Mouse (Mus musculus): ENCODE measurements around the gene Vsig2. TPM values are rescaled to one million over a fixed set of nuclear protein-coding genes. Genes with fewer than 3 reads are reported as not detected.

Gene Vsig2
- polyA plus RNA-seq, 1 experiment from 2014 or later, result 0.15 TPM

Other genes with a start within 250 kb of the Vsig2 start
- gene Ccdc15, start 190.8 kb upstream of the Vsig2 start, polyA plus RNA-seq (2015; fragmentation: Nextera tagmentation; extraction: Ambion mirVana), result 5.2 and 6.2 TPM in 2 replicates
- gene Hepacam, start 171.9 kb upstream of the Vsig2 start, polyA plus RNA-seq (2015; fragmentation: Nextera tagmentation; extraction: Ambion mirVana), result 0.06 TPM in 1 of 2 replicates, not detected in the other
- 2.0 and 2.5 TPM in 2 replicates for gene Robo4, start 137.4 kb upstream of the Vsig2 start, polyA plus RNA-seq (2015; fragmentation: Nextera tagmentation; extraction: Ambion mirVana)
- 0.12 and 0.13 TPM in 2 replicates for gene Robo3, start 106.0 kb upstream of the Vsig2 start, polyA plus RNA-seq (2015; fragmentation: Nextera tagmentation; extraction: Ambion mirVana)
- gene Msantd2, start 49.9 kb upstream of the Vsig2 start, polyA plus RNA-seq (2015; fragmentation: Nextera tagmentation; extraction: Ambion mirVana), result 5.4 and 6.6 TPM in 2 replicates
- 15.6 and 17.2 TPM in 2 replicates for gene Esam, start 11.2 kb upstream of the Vsig2 start, polyA plus RNA-seq (2015; fragmentation: Nextera tagmentation; extraction: Ambion mirVana)
- gene Nrgn, start 13.6 kb downstream of the Vsig2 start, polyA plus RNA-seq (2015; fragmentation: Nextera tagmentation; extraction: Ambion mirVana), result 8.8 and 10.4 TPM in 2 replicates
- gene Siae, start 16.4 kb downstream of the Vsig2 start, polyA plus RNA-seq (2015; fragmentation: Nextera tagmentation; extraction: Ambion mirVana), result 4.3 and 5.5 TPM in 2 replicates
- 2.4 and 2.8 TPM in 2 replicates for gene Spa17, start 74.5 kb downstream of the Vsig2 start, polyA plus RNA-seq (2015; fragmentation: Nextera tagmentation; extraction: Ambion mirVana)
- gene Tbrg1, start 118.1 kb downstream of the Vsig2 start, polyA plus RNA-seq (2015; fragmentation: Nextera tagmentation; extraction: Ambion mirVana), result 65.9 and 72.0 TPM in 2 replicates
- gene Panx3, start 130.0 kb downstream of the Vsig2 start, polyA plus RNA-seq (2015; fragmentation: Nextera tagmentation; extraction: Ambion mirVana), result not detected in 2 replicates
- gene Olfr160, start 177.0 kb downstream of the Vsig2 start, polyA plus RNA-seq (2015; fragmentation: Nextera tagmentation; extraction: Ambion mirVana), result not detected in 2 replicates
- gene Olfr874, start 205.9 kb downstream of the Vsig2 start, polyA plus RNA-seq (2015; fragmentation: Nextera tagmentation; extraction: Ambion mirVana), result not detected in 2 replicates
- gene Olfr875, start 232.6 kb downstream of the Vsig2 start, polyA plus RNA-seq (2015; fragmentation: Nextera tagmentation; extraction: Ambion mirVana), result not detected in 2 replicates